Mouse (Mus musculus) ES-Bruce4 (cell line): ENCODE measurements around the gene Dand5. TPM values are rescaled to one million over a fixed set of nuclear protein-coding genes. Genes with fewer than 3 reads are reported as not detected.

Source experiments
- H3K27ac ChIP-seq: 2 replicates; pipeline ENCODE4 v1.5.1; 2012; ENCODE audit warnings: low read length, inconsistent platforms; ENCODE audit not compliant: insufficient read depth
- H3K27me3 ChIP-seq: 2 replicates; pipeline ENCODE4 v1.6.1; 2012; ENCODE audit warnings: mild to moderate bottlenecking, low read length, inconsistent platforms; ENCODE audit not compliant: control insufficient read depth, poor library complexity, insufficient read depth, severe bottlenecking
- H3K36me3 ChIP-seq: 2 replicates; pipeline ENCODE4 v1.6.1; 2012; ENCODE audit warnings: inconsistent platforms, mild to moderate bottlenecking, low read length, moderate library complexity; ENCODE audit not compliant: control insufficient read depth, poor library complexity, insufficient read depth, severe bottlenecking
- H3K4me1 ChIP-seq: one replicate; pipeline ENCODE4 v1.8.1; 2011; ENCODE audit warnings: low read length; ENCODE audit not compliant: control insufficient read depth, insufficient read depth
- H3K4me3 ChIP-seq: 2 replicates; pipeline ENCODE4 v1.5.1; 2011; ENCODE audit warnings: low read depth, mild to moderate bottlenecking, low read length
- H3K9ac ChIP-seq: 2 replicates; pipeline ENCODE4 v1.6.1; 2012; ENCODE audit warnings: low read depth, mild to moderate bottlenecking, inconsistent platforms; ENCODE audit not compliant: poor library complexity, severe bottlenecking
- H3K9me3 ChIP-seq: replicated peaks from 2 replicates; pipeline ENCODE4 v1.6.1; 2012; ENCODE audit warnings: mild to moderate bottlenecking, low read length, inconsistent platforms; ENCODE audit not compliant: control insufficient read depth, poor library complexity, insufficient read depth, severe bottlenecking
- CTCF ChIP-seq: IDR thresholded peaks from one replicate; pipeline ENCODE4 v1.8.1; 2011; ENCODE audit warnings: low read depth, low read length
- EP300 ChIP-seq: IDR thresholded peaks from 2 replicates; pipeline ENCODE4 v1.6.1; 2011; ENCODE audit warnings: low read depth, low read length; ENCODE audit not compliant: insufficient read depth
- POLR2A ChIP-seq: IDR thresholded peaks from one replicate; pipeline ENCODE4 v1.8.1; 2011; ENCODE audit warnings: low read length; ENCODE audit not compliant: insufficient read depth
- polyA plus RNA-seq: library from polyadenylated mRNA; stranded (reverse); fragments of >200 nt; gene quantifications from 2 replicates; pipeline ENCODE4 v1.2.4, GENCODE M21; 2011; ENCODE audit warnings: low read depth; ENCODE audit not compliant: missing spikeins, insufficient read depth, insufficient read length

Gene Dand5
- polyA plus RNA-seq, 1 experiment = 2.5 TPM

GRCm38 (mm10) chr8:84776569-84776968, 46.1 kb downstream of the Dand5 start:
- peaks cover 5% of the 10 kb centered on the region for H3K4me1 ChIP-seq

GRCm38 (mm10) chr8:84775621-84776113, 47.0 kb downstream of the Dand5 start:
- Histone ChIP-seq H3K27ac (no peak overlapping the region), H3K9ac (no peak overlapping the region)

More at GRCm38 (mm10) chr8:84776569-84776968, 46.1 kb downstream of the Dand5 start:
- Histone ChIP-seq H3K9ac (no peak overlapping the region), H3K27me3 (peaks cover 45% of the 10 kb centered on the region), H3K4me3 (no peak overlapping the region), H3K9me3 (no peaks in the 10 kb centered on the region), H3K36me3 (no peaks in the 10 kb centered on the region), H3K27ac (no peak overlapping the region)
- TF ChIP-seq POLR2A = no peak
- 0 out of 2 replicates have a peak, but pooled peaks have one; percentile 14 for TF ChIP-seq EP300

DNA sequence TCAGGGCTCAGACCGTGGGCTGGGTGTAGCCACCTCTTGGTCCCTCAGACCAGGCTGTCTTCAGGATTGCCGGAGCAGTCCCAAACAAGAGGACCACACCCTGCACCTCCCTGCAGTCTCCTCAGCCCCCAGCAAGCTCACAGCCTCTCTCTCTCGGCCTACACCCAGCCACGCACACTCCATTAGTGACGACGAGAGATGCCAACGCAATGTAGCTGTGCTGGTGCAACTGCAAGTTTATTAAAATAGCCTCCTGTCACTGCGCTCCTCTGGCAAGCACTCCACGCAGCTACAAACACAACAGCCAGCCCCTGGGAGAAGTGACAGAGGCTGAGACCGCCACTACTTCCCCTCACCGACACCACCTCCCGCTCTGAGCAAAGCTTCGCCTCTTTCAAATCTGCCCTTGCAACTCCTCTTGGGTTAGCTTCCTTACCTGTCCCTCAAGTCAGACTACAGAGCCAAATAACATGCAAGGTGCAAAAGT, 47.5 kb downstream of the Dand5 start:
- Histone ChIP-seq H3K4me1 (peaks cover 5% of the 10 kb centered on the region), H3K27me3 (peaks cover 43% of the 10 kb centered on the region), H3K27ac (no peak overlapping the region), H3K9me3 (no peaks in the 10 kb centered on the region), H3K36me3 (no peaks in the 10 kb centered on the region), H3K4me3 (no peak overlapping the region), H3K9ac (no peak overlapping the region)
- no peak for TF ChIP-seq EP300
- no peak for TF ChIP-seq POLR2A

More at GRCm38 (mm10) chr8:84775621-84776113, 47.0 kb downstream of the Dand5 start:
- TF ChIP-seq POLR2A = no peak
- TF ChIP-seq EP300 = no peak
- no peak for TF ChIP-seq CTCF
- H3K36me3 ChIP-seq = no peaks in the 10 kb centered on the region
- H3K4me1 ChIP-seq = peaks cover 5% of the 10 kb centered on the region
- no peak overlapping the region for H3K4me3 ChIP-seq
- peaks cover 44% of the 10 kb centered on the region for H3K27me3 ChIP-seq
- H3K9me3 ChIP-seq = no peaks in the 10 kb centered on the region

DNA sequence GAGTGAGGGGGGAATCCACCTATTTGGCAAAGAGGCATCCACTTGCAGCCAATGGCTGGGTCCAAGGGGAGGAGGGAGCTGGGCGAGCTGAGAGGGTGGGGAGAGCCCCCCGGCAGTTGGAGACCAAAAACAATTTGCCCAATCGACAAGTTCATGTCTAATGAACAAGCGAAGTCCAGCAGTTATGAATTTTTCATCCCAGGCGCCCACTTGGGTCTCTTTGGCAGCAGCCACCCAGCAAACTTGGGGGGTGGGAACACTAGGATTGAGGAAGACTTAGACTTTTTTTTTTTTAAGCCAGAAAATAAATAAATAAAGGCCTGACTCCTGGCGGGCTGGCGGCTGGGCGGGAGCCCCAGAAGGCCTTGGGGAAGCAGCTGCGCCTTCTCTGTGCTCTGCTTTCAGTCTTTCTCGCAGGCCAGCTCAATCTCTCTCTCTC, 48.1 kb downstream of the Dand5 start:
- H3K4me3 ChIP-seq = no peak overlapping the region
- H3K36me3 ChIP-seq = no peaks in the 10 kb centered on the region
- peaks cover 41% of the 10 kb centered on the region for H3K27me3 ChIP-seq
- H3K9ac ChIP-seq = no peak overlapping the region
- no peak overlapping the region for H3K27ac ChIP-seq
- no peaks in the 10 kb centered on the region for H3K9me3 ChIP-seq
- H3K4me1 ChIP-seq = peaks cover 5% of the 10 kb centered on the region
- TF ChIP-seq POLR2A (no peak), EP300 (no peak), CTCF (no peak)

DNA sequence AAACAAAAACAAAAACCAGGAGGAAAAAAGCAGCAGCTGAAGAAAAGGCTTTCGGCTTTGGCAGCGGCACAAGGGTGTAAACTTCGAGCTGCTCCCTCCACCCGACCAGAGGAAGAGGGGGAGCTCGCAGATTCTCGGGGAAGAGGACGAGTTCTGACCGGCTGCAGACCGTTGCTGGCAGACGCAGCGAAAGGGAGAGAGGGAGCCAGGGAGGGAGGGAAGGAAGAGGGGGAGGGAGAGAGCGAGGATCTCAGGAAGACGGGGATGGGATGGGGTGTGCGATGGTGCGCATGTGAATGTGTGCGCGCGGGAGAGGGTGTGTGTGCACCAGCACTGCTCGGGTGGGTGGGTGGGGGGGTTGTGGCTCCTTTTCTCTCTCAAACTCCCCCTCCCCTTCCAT, 48.8 kb downstream of the Dand5 start:
- Histone ChIP-seq H3K4me3 (peak overlapping the region; percentile 13), H3K36me3 (no peaks in the 10 kb centered on the region), H3K4me1 (peaks cover 5% of the 10 kb centered on the region), H3K27me3 (peaks cover 38% of the 10 kb centered on the region), H3K9ac (peak overlapping the region; percentile 14; the same call in 1 of the 2 replicates), H3K9me3 (no peaks in the 10 kb centered on the region), H3K27ac (no peak overlapping the region)
- TF ChIP-seq CTCF (no peak), POLR2A (no peak), EP300 (no peak)

DNA sequence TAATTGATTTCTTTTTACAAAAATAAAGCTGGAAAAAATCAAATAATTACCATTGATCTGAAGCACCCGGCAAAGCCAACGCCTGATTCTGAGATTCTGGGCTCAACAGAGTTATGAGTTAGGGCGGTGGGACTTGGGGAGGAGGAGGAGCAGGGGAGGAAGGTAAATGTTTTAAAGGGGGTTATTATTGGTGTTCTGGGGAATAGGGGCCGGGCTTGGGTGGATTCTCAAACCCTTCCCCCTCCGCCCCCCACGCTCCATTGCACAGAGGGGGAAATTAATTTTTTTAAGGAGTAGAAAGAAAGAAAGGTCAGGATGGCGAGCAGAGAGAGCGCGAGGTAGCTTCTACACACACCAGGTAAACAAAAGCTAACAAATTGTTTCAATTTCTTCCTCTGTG, 49.3 kb downstream of the Dand5 start:
- peaks cover 33% of the 10 kb centered on the region for H3K27me3 ChIP-seq
- TF ChIP-seq POLR2A = no peak
- TF ChIP-seq CTCF = no peak
- no peak for TF ChIP-seq EP300
- H3K27ac ChIP-seq = no peak overlapping the region
- H3K36me3 ChIP-seq = no peaks in the 10 kb centered on the region
- no peak overlapping the region for H3K4me3 ChIP-seq
- no peak overlapping the region for H3K9ac ChIP-seq
- no peaks in the 10 kb centered on the region for H3K9me3 ChIP-seq
- H3K4me1 ChIP-seq = peaks cover 5% of the 10 kb centered on the region
